Mouse (Mus musculus): Measurements from ENCODE around the gene Rin1. TPM values are rescaled to one million over a fixed set of nuclear protein-coding genes. Genes with fewer than 3 reads are reported as not detected.

Gene Rin1
- polyA plus RNA-seq, 2 experiments: 2.6 to 4.9 TPM

- no peak for TF ChIP-seq POLR2A (IDR thresholded peaks at IDR 0.05; ENCODE audit: borderline replicate concordance, extremely low read depth, insufficient read depth, insufficient read length)
- Histone ChIP-seq H3K27ac (replicated peaks; ENCODE audit: low read depth, low read length) (no peak overlapping the region), H3K4me2 (replicated peaks; ENCODE audit: low read depth, low read length, severe bottlenecking) (no peak overlapping the region), H3K27me3 (ENCODE audit: control insufficient read depth, insufficient read depth, low read length) (no peaks in the 10 kb centered on the region), H3K9me3 (ENCODE audit: control insufficient read depth, low read length) (no peaks in the 10 kb centered on the region), H3K36me3 (ENCODE audit: control insufficient read depth, insufficient read depth, low read length) (no peaks in the 10 kb centered on the region), H3K4me3 (replicated peaks; ENCODE audit: low read length) (no peak overlapping the region), H3K9ac (ENCODE audit: low read depth, low read length, severe bottlenecking) (no peak overlapping the region), H3K4me1 (ENCODE audit: control insufficient read depth, insufficient read depth, low read length) (peaks cover 3% of the 10 kb centered on the region; the same call in 1 of the 2 replicates)
- 15% methylated on average over 8 of the region's 8 CpGs for WGBS
- ATAC-seq (ENCODE audit: low FRiP score, low read depth): no peak
- DNase-seq (ENCODE audit: low spot score): peak; percentile 52
Observed at GRCm38 (mm10) chr19:5014961-5015398, 35.3 kb upstream of the Rin1 start.

- H3K27ac ChIP-seq (replicated peaks; ENCODE audit: low read depth, low read length): 0 out of 2 replicates have a peak overlapping the region, but pooled peaks have one; percentile 3
- peaks cover 3% of the 10 kb centered on the region; the same call in 1 of the 2 replicates for H3K4me1 ChIP-seq (ENCODE audit: control insufficient read depth, insufficient read depth, low read length)
- H3K27me3 ChIP-seq (ENCODE audit: control insufficient read depth, insufficient read depth, low read length): no peaks in the 10 kb centered on the region
- no peaks in the 10 kb centered on the region for H3K9me3 ChIP-seq (ENCODE audit: control insufficient read depth, low read length)
- H3K9ac ChIP-seq (ENCODE audit: low read depth, low read length, severe bottlenecking): no peak overlapping the region
- no peaks in the 10 kb centered on the region for H3K36me3 ChIP-seq (ENCODE audit: control insufficient read depth, insufficient read depth, low read length)
- TF ChIP-seq POLR2A (IDR thresholded peaks at IDR 0.05; ENCODE audit: borderline replicate concordance, extremely low read depth, insufficient read depth, insufficient read length): no peak
- WGBS: 35% methylated on average over 10 of the region's 10 CpGs
- ATAC-seq (ENCODE audit: low FRiP score, low read depth) (peak; percentile 65), DNase-seq (ENCODE audit: low spot score) (peak; percentile 62)
- no peak overlapping the region for H3K4me2 ChIP-seq (replicated peaks; ENCODE audit: low read depth, low read length, severe bottlenecking)
- no peak overlapping the region for H3K4me3 ChIP-seq (replicated peaks; ENCODE audit: low read length)
Observed at GRCm38 (mm10) chr19:5016221-5016742, 34.0 kb upstream of the Rin1 start.

- H3K4me3 ChIP-seq (replicated peaks; ENCODE audit: low read length): no peak overlapping the region
- H3K27me3 ChIP-seq (ENCODE audit: control insufficient read depth, insufficient read depth, low read length): no peaks in the 10 kb centered on the region
- H3K4me2 ChIP-seq (replicated peaks; ENCODE audit: low read depth, low read length, severe bottlenecking): no peak overlapping the region
- TF ChIP-seq POLR2A (IDR thresholded peaks at IDR 0.05; ENCODE audit: borderline replicate concordance, extremely low read depth, insufficient read depth, insufficient read length): no peak
- no peak overlapping the region for H3K9ac ChIP-seq (ENCODE audit: low read depth, low read length, severe bottlenecking)
- peak; percentile 60 for DNase-seq (ENCODE audit: low spot score)
- H3K4me1 ChIP-seq (ENCODE audit: control insufficient read depth, insufficient read depth, low read length): peaks cover 3% of the 10 kb centered on the region; the same call in 1 of the 2 replicates
- 0 out of 2 replicates have a peak overlapping the region, but pooled peaks have one; percentile 3 for H3K27ac ChIP-seq (replicated peaks; ENCODE audit: low read depth, low read length)
- WGBS: 22% methylated on average over 12 of the region's 12 CpGs
- no peaks in the 10 kb centered on the region for H3K9me3 ChIP-seq (ENCODE audit: control insufficient read depth, low read length)
- no peaks in the 10 kb centered on the region for H3K36me3 ChIP-seq (ENCODE audit: control insufficient read depth, insufficient read depth, low read length)
- ATAC-seq (ENCODE audit: low FRiP score, low read depth): peak; percentile 23; the same call in 1 of the 2 replicates
Observed at GRCm38 (mm10) chr19:5016782-5017181, 33.5 kb upstream of the Rin1 start.

- Histone ChIP-seq H3K36me3 (ENCODE audit: control insufficient read depth, insufficient read depth, low read length) (no peaks in the 10 kb centered on the region), H3K9ac (ENCODE audit: low read depth, low read length, severe bottlenecking) (no peak overlapping the region), H3K4me1 (ENCODE audit: control insufficient read depth, insufficient read depth, low read length) (peaks cover 3% of the 10 kb centered on the region; the same call in 1 of the 2 replicates), H3K4me3 (replicated peaks; ENCODE audit: low read length) (no peak overlapping the region), H3K27me3 (ENCODE audit: control insufficient read depth, insufficient read depth, low read length) (no peaks in the 10 kb centered on the region), H3K27ac (replicated peaks; ENCODE audit: low read depth, low read length) (no peak overlapping the region), H3K4me2 (replicated peaks; ENCODE audit: low read depth, low read length, severe bottlenecking) (no peak overlapping the region), H3K9me3 (ENCODE audit: control insufficient read depth, low read length) (no peaks in the 10 kb centered on the region)
- no peak for ATAC-seq (ENCODE audit: low FRiP score, low read depth)
- no peak for TF ChIP-seq POLR2A (IDR thresholded peaks at IDR 0.05; ENCODE audit: borderline replicate concordance, extremely low read depth, insufficient read depth, insufficient read length)
- WGBS: 80% methylated on average over 4 of the region's 4 CpGs
- DNase-seq (ENCODE audit: low spot score): no peak
Observed at GRCm38 (mm10) chr19:5017611-5018010, 32.7 kb upstream of the Rin1 start.

GRCm38 (mm10) chr19:5018191-5018590 lies 32.1 kb upstream of the Rin1 start:
- ATAC-seq (ENCODE audit: low FRiP score, low read depth): no peak
- 79% methylated on average over 3 of the region's 3 CpGs for WGBS
- Histone ChIP-seq H3K9me3 (ENCODE audit: control insufficient read depth, low read length) (no peaks in the 10 kb centered on the region), H3K4me2 (replicated peaks; ENCODE audit: low read depth, low read length, severe bottlenecking) (no peak overlapping the region), H3K4me1 (ENCODE audit: control insufficient read depth, insufficient read depth, low read length) (peaks cover 3% of the 10 kb centered on the region; the same call in 1 of the 2 replicates), H3K4me3 (replicated peaks; ENCODE audit: low read length) (no peak overlapping the region), H3K36me3 (ENCODE audit: control insufficient read depth, insufficient read depth, low read length) (no peaks in the 10 kb centered on the region), H3K27ac (replicated peaks; ENCODE audit: low read depth, low read length) (no peak overlapping the region), H3K9ac (ENCODE audit: low read depth, low read length, severe bottlenecking) (no peak overlapping the region), H3K27me3 (ENCODE audit: control insufficient read depth, insufficient read depth, low read length) (no peaks in the 10 kb centered on the region)
- no peak for TF ChIP-seq POLR2A (IDR thresholded peaks at IDR 0.05; ENCODE audit: borderline replicate concordance, extremely low read depth, insufficient read depth, insufficient read length)
- no peak for DNase-seq (ENCODE audit: low spot score)
